Mouse (Mus musculus) MEL (cell line): ENCODE measurements at regions not wholly inside any gene's neighbourhood (a gene's known extent, or its start where the extent isn't known, plus 50 kb on each side); places are given as distances from the start of the nearest gene placed in this dataset.

Experiments
- CTCF ChIP-seq, 3 experiments: IDR thresholded peaks in 2 of 3; conservative IDR thresholded peaks in 1 of 3; 2 replicates each; pipeline ENCODE4 v1.5.1; 2011 to 2012; ENCODE audit warnings: low read length in 3 of 3, low read depth in 2 of 3, mild to moderate bottlenecking in 2 of 3, improper control_type of control experiment in 1 of 3, inconsistent platforms in 1 of 3, mixed read lengths in 1 of 3, moderate library complexity in 1 of 3; ENCODE audit not compliant: control insufficient read depth in 1 of 3, insufficient read depth in 1 of 3, poor library complexity in 1 of 3, severe bottlenecking in 1 of 3
- E2F4 ChIP-seq: IDR thresholded peaks from 2 replicates; pipeline ENCODE4 v1.6.1; 2011; ENCODE audit warnings: low read depth, low read length, improper control_type of control experiment, borderline replicate concordance
- GABPA ChIP-seq: IDR thresholded peaks from 2 replicates; pipeline ENCODE4 v1.6.1; 2012; ENCODE audit warnings: low read depth, mild to moderate bottlenecking, inconsistent platforms, low read length, improper control_type of control experiment, moderate library complexity
- GATA1 ChIP-seq: IDR thresholded peaks from 2 replicates; pipeline ENCODE4 v1.6.1; 2011; ENCODE audit warnings: low read depth, low read length, improper control_type of control experiment
- KAT2A ChIP-seq: conservative IDR thresholded peaks from 2 replicates; pipeline ENCODE4 v1.6.1; 2012; ENCODE audit warnings: low read depth, low read length, improper control_type of control experiment, inconsistent platforms
- MAX ChIP-seq: IDR thresholded peaks from 2 replicates; pipeline ENCODE4 v1.6.1; 2011; ENCODE audit warnings: low read length, improper control_type of control experiment
- MAZ ChIP-seq: IDR thresholded peaks from 2 replicates; pipeline ENCODE4 v1.6.1; 2012; ENCODE audit warnings: low read depth, mild to moderate bottlenecking, inconsistent platforms, low read length, improper control_type of control experiment
- POLR2A ChIP-seq, 2 experiments: IDR thresholded peaks; 2 replicates each; pipeline ENCODE4 v1.6.1; 2011 to 2012; ENCODE audit warnings: low read length in 2 of 2, mild to moderate bottlenecking in 2 of 2, control low read depth in 1 of 2, improper control_type of control experiment in 1 of 2, low read depth in 1 of 2, moderate library complexity in 1 of 2; ENCODE audit not compliant: control insufficient read depth in 1 of 2, insufficient read depth in 1 of 2, poor library complexity in 1 of 2
- RAD21 ChIP-seq: IDR thresholded peaks from 2 replicates; pipeline ENCODE4 v1.6.1; 2011; ENCODE audit warnings: mild to moderate bottlenecking, low read depth, low read length, improper control_type of control experiment
- TCF12 ChIP-seq: IDR thresholded peaks from 2 replicates; pipeline ENCODE4 v1.6.1; 2014; ENCODE audit warnings: low read depth, mild to moderate bottlenecking, inconsistent platforms, low read length, improper control_type of control experiment, moderate library complexity
- UBTF ChIP-seq: IDR thresholded peaks from 2 replicates; pipeline ENCODE4 v1.6.1; 2012; ENCODE audit warnings: low read depth, mild to moderate bottlenecking, inconsistent platforms, low read length, improper control_type of control experiment, moderate library complexity, borderline replicate concordance; ENCODE audit not compliant: insufficient read depth
- USF1 ChIP-seq: IDR thresholded peaks from 2 replicates; pipeline ENCODE4 v1.6.1; 2014; ENCODE audit warnings: low read depth, mild to moderate bottlenecking, inconsistent platforms, low read length, improper control_type of control experiment, moderate library complexity
- USF2 ChIP-seq, 2 experiments: IDR thresholded peaks; 2 replicates each; pipeline ENCODE4 v1.6.1; 2011 to 2012; ENCODE audit warnings: improper control_type of control experiment in 2 of 2, low read length in 2 of 2, borderline replicate concordance in 1 of 2, inconsistent platforms in 1 of 2, low read depth in 1 of 2, mild to moderate bottlenecking in 1 of 2; ENCODE audit not compliant: insufficient read depth in 1 of 2
- ZC3H11A ChIP-seq: IDR thresholded peaks from 2 replicates; pipeline ENCODE4 v1.6.1; 2012; ENCODE audit warnings: low read depth, mild to moderate bottlenecking, inconsistent platforms, low read length, improper control_type of control experiment

GRCm38 (mm10) chr9:113199241-113199640 lies 508.8 kb downstream of the Pdcd6ip start:
- TF ChIP-seq USF1 (no peak), GATA1 (no peak), TCF12 (no peak), MAZ (no peak), RAD21 (no peak), ZC3H11A (no peak), GABPA (no peak), CTCF (IDR thresholded peaks at IDR 0.05 in 2 of 3, conservative IDR thresholded peaks at IDR 0.05 in 1 of 3; ENCODE audit: control insufficient read depth in 1 of 3, insufficient read depth in 1 of 3, low read depth in 2 of 3, low read length in 3 of 3, poor library complexity in 1 of 3, severe bottlenecking in 1 of 3) (no peak), E2F4 (no peak), USF2 (IDR thresholded peaks at IDR 0.05; ENCODE audit: borderline replicate concordance in 1 of 2, insufficient read depth in 1 of 2, low read depth in 1 of 2, low read length in 2 of 2) (no peak), UBTF (no peak), KAT2A (no peak), POLR2A (IDR thresholded peaks at IDR 0.05; ENCODE audit: control insufficient read depth in 1 of 2, insufficient read depth in 1 of 2, low read depth in 1 of 2, low read length in 2 of 2, poor library complexity in 1 of 2) (no peak), MAX (no peak)
